Mouse (Mus musculus): Measurements from ENCODE around the gene Olfr649.

DNA sequence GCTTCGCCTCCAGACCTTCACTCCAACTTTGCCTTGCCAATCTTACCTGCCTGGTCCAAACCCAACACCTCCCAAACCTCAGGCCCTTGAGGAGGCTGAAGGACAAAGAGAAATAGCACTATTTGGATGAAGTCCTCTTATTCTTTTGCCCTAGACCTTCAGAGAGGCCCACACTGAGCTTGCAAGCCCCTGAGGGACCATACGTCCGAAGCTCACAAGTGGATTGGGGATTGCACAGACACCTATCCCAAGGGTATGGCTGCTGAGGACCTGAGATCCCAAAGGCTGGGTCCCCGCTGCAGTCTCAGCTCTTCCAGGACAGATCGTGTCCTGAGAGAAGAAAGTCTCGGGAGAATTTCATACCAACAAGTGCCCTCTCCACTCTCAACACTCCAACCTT is at the start of gene Olfr649:
- TF ChIP-seq CTCF (IDR thresholded peaks at IDR 0.05; ENCODE audit: low read depth) (no peak), EP300 (IDR thresholded peaks at IDR 0.05; ENCODE audit: low read depth) (no peak)
